Mouse (Mus musculus) hindbrain, embryonic 11.5 days (tissue): ENCODE measurements around the gene Wdr1. TPM values are rescaled to one million over a fixed set of nuclear protein-coding genes. Genes with fewer than 3 reads are reported as not detected.

ENCODE experiments used
- ATAC-seq: fragments of 200-750 bp; cut with Nextera tagmentation; 2 replicates; pipeline ENCODE4 v1.8.0; 2017; ENCODE audit warnings: mild to moderate bottlenecking, moderate TSS enrichment, moderate library complexity; ENCODE audit not compliant: low FRiP score
- DNase-seq: peaks from one replicate; pipeline ENCODE4 v3.0.0-alpha.2; 2015; ENCODE audit warnings: low spot score
- H3K27ac ChIP-seq: fragments of 300-500 bp; sonication (generic); 2 replicates; pipeline ENCODE4 v1.5.1; 2014; ENCODE audit warnings: mild to moderate bottlenecking, low read depth, low read length
- H3K27me3 ChIP-seq: fragments of 300-500 bp; sonication (generic); 2 replicates; pipeline ENCODE4 v1.6.1; 2014; ENCODE audit warnings: mild to moderate bottlenecking, low read length, moderate library complexity, mixed read lengths; ENCODE audit not compliant: control insufficient read depth, insufficient read depth
- H3K36me3 ChIP-seq: fragments of 300-500 bp; sonication (generic); 2 replicates; pipeline ENCODE4 v1.6.1; 2014; ENCODE audit warnings: mild to moderate bottlenecking, low read length, moderate library complexity, mixed read lengths; ENCODE audit not compliant: control insufficient read depth, insufficient read depth
- H3K4me1 ChIP-seq: fragments of 300-500 bp; sonication (generic); replicated peaks from 2 replicates; pipeline ENCODE4 v1.6.1; 2014; ENCODE audit warnings: low read length, mixed read lengths; ENCODE audit not compliant: control insufficient read depth, insufficient read depth
- H3K4me2 ChIP-seq: fragments of 300-500 bp; sonication (generic); replicated peaks from 2 replicates; pipeline ENCODE4 v1.6.1; 2014; ENCODE audit warnings: mild to moderate bottlenecking, low read depth, low read length
- H3K4me3 ChIP-seq: fragments of 300-500 bp; sonication (generic); 2 replicates; pipeline ENCODE4 v1.5.1; 2014; ENCODE audit warnings: low read depth, low read length
- H3K9ac ChIP-seq: fragments of 300-500 bp; sonication (generic); 2 replicates; pipeline ENCODE4 v1.6.1; 2014; ENCODE audit warnings: low read depth, low read length
- H3K9me3 ChIP-seq: fragments of 300-500 bp; sonication (generic); 2 replicates; pipeline ENCODE4 v1.6.1; 2016; ENCODE audit warnings: low read length; ENCODE audit not compliant: control insufficient read depth
- WGBS: fragments of 180-500 bp; shearing (Covaris S2); extraction: QIAGEN DNeasy Blood & Tissue Kit; methylation state at CpG from one replicate; pipeline ENCODE4 v1.1.7; 2014; 5-methylcytosine and 5-hydroxymethylcytosine counted together
- polyA plus RNA-seq: library from polyadenylated mRNA; unstranded; fragments of >200 nt; fragmentation: Nextera tagmentation; extraction: Ambion mirVana; gene quantifications from 2 replicates; pipeline ENCODE4 v1.2.1, GENCODE M21; 2014

The Wdr1 gene
- polyA plus RNA-seq, 1 experiment from 2014 or later, result 169 TPM

GRCm38 (mm10) chr5:38493890-38494289 lies 69.1 kb downstream of the Wdr1 start:
- H3K9me3 ChIP-seq, result no peaks in the 10 kb centered on the region
- DNase-seq, result no peak
- ATAC-seq, result no peak
- H3K4me1 ChIP-seq, result no peaks in the 10 kb centered on the region
- no peak overlapping the region for H3K9ac ChIP-seq
- H3K4me3 ChIP-seq, result no peak overlapping the region
- no peaks in the 10 kb centered on the region for H3K36me3 ChIP-seq
- H3K27ac ChIP-seq, result no peak overlapping the region
- no peak overlapping the region for H3K4me2 ChIP-seq
- 89% methylated on average over 6 of the region's 6 CpGs for WGBS
- H3K27me3 ChIP-seq, result no peaks in the 10 kb centered on the region

DNA sequence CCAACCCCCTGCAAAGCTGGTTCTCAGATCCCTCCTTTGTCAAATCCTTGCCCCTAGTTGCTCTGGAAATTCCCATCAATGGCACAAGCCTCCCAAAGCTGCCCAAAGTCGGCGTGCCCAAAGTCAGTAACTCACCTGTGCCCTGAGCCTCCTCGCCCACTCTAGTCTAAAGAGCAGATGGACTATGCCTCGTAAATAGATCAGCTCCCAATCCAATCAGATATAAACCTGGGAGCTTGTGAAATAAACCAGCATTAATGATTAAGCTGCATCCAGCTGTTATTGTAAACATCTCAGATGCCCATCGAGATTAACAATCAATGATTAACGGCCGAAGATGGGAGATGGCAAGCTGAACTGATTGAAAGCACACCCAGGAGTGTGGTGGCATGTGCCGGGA lies 71.3 kb downstream of the Wdr1 start:
- no peak for DNase-seq

DNA sequence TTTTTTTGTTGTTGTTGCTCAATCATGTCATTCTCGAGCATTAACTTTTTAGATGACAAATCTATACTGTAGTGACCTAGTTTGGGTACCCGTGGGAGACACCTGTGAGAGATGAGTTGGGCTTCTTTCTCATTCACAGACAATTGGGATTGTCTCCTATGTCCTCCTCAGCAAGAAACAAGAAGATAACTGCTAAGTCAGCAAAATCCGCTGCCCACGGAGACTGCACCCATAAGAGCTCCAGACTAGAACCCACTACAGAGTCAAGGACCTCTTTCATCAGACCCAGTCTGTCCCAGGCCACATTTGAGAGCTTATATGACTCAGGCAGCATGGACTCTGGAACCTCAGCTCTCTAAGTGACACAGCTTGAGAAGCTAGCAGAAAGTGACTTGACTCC lies 73.3 kb downstream of the Wdr1 start:
- DNase-seq (no peak), ATAC-seq (no peak)
- Histone ChIP-seq H3K4me3 (no peak overlapping the region), H3K9me3 (no peaks in the 10 kb centered on the region), H3K27me3 (no peaks in the 10 kb centered on the region), H3K4me2 (no peak overlapping the region), H3K4me1 (no peaks in the 10 kb centered on the region), H3K36me3 (no peaks in the 10 kb centered on the region), H3K9ac (no peak overlapping the region), H3K27ac (no peak overlapping the region)
- 88% methylated on average over 4 of the region's 4 CpGs for WGBS

More for the DNA sequence above, 71.3 kb downstream of the Wdr1 start:
- Histone ChIP-seq H3K27me3 (no peaks in the 10 kb centered on the region), H3K9ac (no peak overlapping the region), H3K4me3 (no peak overlapping the region), H3K4me1 (no peaks in the 10 kb centered on the region), H3K4me2 (no peak overlapping the region), H3K9me3 (no peaks in the 10 kb centered on the region), H3K27ac (no peak overlapping the region), H3K36me3 (no peaks in the 10 kb centered on the region)
- ATAC-seq, result no peak
- WGBS, result 80% methylated on average over 8 of the region's 8 CpGs

- no peaks in the 10 kb centered on the region for H3K36me3 ChIP-seq
- H3K9ac ChIP-seq, result no peak overlapping the region
- no peaks in the 10 kb centered on the region for H3K9me3 ChIP-seq
- no peak for DNase-seq
- no peaks in the 10 kb centered on the region for H3K27me3 ChIP-seq
- H3K4me3 ChIP-seq, result no peak overlapping the region
- no peak for ATAC-seq
- 83% methylated on average over 20 of the region's 20 CpGs for WGBS
- H3K27ac ChIP-seq, result no peak overlapping the region
- H3K4me1 ChIP-seq, result no peaks in the 10 kb centered on the region
- no peak overlapping the region for H3K4me2 ChIP-seq
These were observed 74.1 kb downstream of the Wdr1 start for GRCm38 (mm10) chr5:38488673-38489615.

- WGBS, result 51% methylated on average over 5 of the region's 6 CpGs
- H3K27ac ChIP-seq, result no peak overlapping the region
- no peaks in the 10 kb centered on the region for H3K4me1 ChIP-seq
- H3K4me3 ChIP-seq, result no peak overlapping the region
- H3K27me3 ChIP-seq, result no peaks in the 10 kb centered on the region
- H3K4me2 ChIP-seq, result no peak overlapping the region
- ATAC-seq (no peak), DNase-seq (no peak)
- H3K36me3 ChIP-seq, result no peaks in the 10 kb centered on the region
- H3K9ac ChIP-seq, result no peak overlapping the region
- no peaks in the 10 kb centered on the region for H3K9me3 ChIP-seq
These were observed 75.0 kb downstream of the Wdr1 start for GRCm38 (mm10) chr5:38488026-38488425.

GRCm38 (mm10) chr5:38487247-38487646 lies 75.8 kb downstream of the Wdr1 start:
- no peak overlapping the region for H3K9ac ChIP-seq
- H3K4me3 ChIP-seq, result no peak overlapping the region
- no peaks in the 10 kb centered on the region for H3K36me3 ChIP-seq
- H3K27ac ChIP-seq, result no peak overlapping the region
- H3K4me1 ChIP-seq, result no peaks in the 10 kb centered on the region
- DNase-seq, result no peak
- no peak overlapping the region for H3K4me2 ChIP-seq
- no peaks in the 10 kb centered on the region for H3K27me3 ChIP-seq
- H3K9me3 ChIP-seq, result no peaks in the 10 kb centered on the region
- 85% methylated on average over 4 of the region's 4 CpGs for WGBS
- ATAC-seq, result no peak

GRCm38 (mm10) chr5:38485946-38486345 lies 77.1 kb downstream of the Wdr1 start:
- no peaks in the 10 kb centered on the region for H3K27me3 ChIP-seq
- H3K4me1 ChIP-seq, result no peaks in the 10 kb centered on the region
- H3K9ac ChIP-seq, result no peak overlapping the region
- ATAC-seq, result no peak
- WGBS, result 78% methylated on average over 4 of the region's 4 CpGs
- no peaks in the 10 kb centered on the region for H3K36me3 ChIP-seq
- no peak for DNase-seq
- no peak overlapping the region for H3K27ac ChIP-seq
- H3K4me3 ChIP-seq, result no peak overlapping the region
- no peaks in the 10 kb centered on the region for H3K9me3 ChIP-seq
- no peak overlapping the region for H3K4me2 ChIP-seq

- Histone ChIP-seq H3K27me3 (no peaks in the 10 kb centered on the region), H3K4me3 (no peak overlapping the region), H3K36me3 (no peaks in the 10 kb centered on the region), H3K9ac (no peak overlapping the region), H3K4me2 (no peak overlapping the region), H3K4me1 (peaks cover 3% of the 10 kb centered on the region; the same call in 1 of the 2 replicates), H3K9me3 (no peaks in the 10 kb centered on the region), H3K27ac (no peak overlapping the region)
- ATAC-seq, result no peak
- no peak for DNase-seq
- WGBS, result 67% methylated on average over 7 of the region's 7 CpGs
These were observed 79.4 kb downstream of the Wdr1 start for GRCm38 (mm10) chr5:38483518-38484110.
